Mouse (Mus musculus): Measurements from ENCODE around the gene Tgfb2.

DNA sequence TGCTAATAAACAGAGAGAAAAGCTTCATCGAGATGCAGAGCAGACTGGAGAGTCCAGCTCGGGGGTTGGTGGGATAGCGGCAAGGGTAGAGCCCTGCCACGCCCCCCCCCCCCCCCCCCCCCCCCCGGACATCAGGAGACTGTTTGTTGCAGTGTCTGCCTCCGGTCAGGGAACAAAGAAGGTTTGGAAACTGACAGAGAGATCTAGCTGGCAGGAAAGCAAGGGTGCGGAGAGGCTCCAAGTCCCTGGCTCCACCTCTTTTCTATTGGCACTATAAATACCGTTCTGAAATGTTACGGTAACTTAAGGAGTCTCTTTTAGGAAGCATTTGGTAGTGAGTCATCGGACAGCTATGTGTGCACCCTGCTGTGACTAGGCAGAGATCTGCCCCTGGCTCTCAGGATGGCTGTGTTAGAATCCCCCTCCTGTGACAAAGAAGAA is 96.0 kb downstream of the Tgfb2 start:
- TF ChIP-seq GATA1 (IDR thresholded peaks at IDR 0.05; ENCODE audit: low read length) (no peak), TAL1 (IDR thresholded peaks at IDR 0.05; ENCODE audit: low read length) (no peak)

Data from erythroblast, embryonic 14.5 days (primary cell).